Mouse (Mus musculus) megakaryocyte, embryonic 14.5 days (primary cell): ENCODE data around the gene Aftph. TPM values are rescaled to one million over a fixed set of nuclear protein-coding genes. Genes with fewer than 3 reads are reported as not detected.
A peak's percentile ranks its signal among the peaks of the same experiment; 100 is the strongest.

Experiments used
- H3K27me3 ChIP-seq: replicated peaks from 2 replicates; pipeline ENCODE3; 2012; ENCODE audit warnings: inconsistent platforms
- H3K36me3 ChIP-seq: replicated peaks from 2 replicates; pipeline ENCODE3; 2012; ENCODE audit warnings: low read length, inconsistent platforms, mixed read lengths
- H3K4me1 ChIP-seq: 2 replicates; pipeline ENCODE4 v1.6.1; 2012; ENCODE audit warnings: inconsistent platforms
- H3K4me3 ChIP-seq: replicated peaks from 2 replicates; pipeline ENCODE3; 2012; ENCODE audit warnings: moderate library complexity, mild to moderate bottlenecking, inconsistent platforms
- H3K9me3 ChIP-seq: 2 replicates; pipeline ENCODE4 v1.6.1; 2012; ENCODE audit warnings: inconsistent platforms
- FLI1 ChIP-seq: IDR thresholded peaks from 2 replicates; pipeline ENCODE4 v1.6.1; 2012; ENCODE audit warnings: low read length, inconsistent platforms, mixed read lengths
- GATA1 ChIP-seq: IDR thresholded peaks from 3 replicates; pipeline ENCODE4 v1.6.1; 2012; ENCODE audit warnings: mixed read lengths, low read length, inconsistent platforms, borderline replicate concordance
- polyA plus RNA-seq: library from polyadenylated mRNA; stranded (reverse); fragments of >175 nt; gene quantifications from 2 replicates; pipeline ENCODE4 v1.2.3, GENCODE M21; 2012; ENCODE audit warnings: low replicate concordance; ENCODE audit not compliant: insufficient read depth

Aftph gene
- polyA plus RNA-seq, 1 experiment = 19.6 TPM

GRCm38 (mm10) chr11:20663580-20664198 is 77.7 kb downstream of the Aftph start:
- H3K4me3 ChIP-seq = no peak overlapping the region
- peaks cover 29% of the 10 kb centered on the region for H3K4me1 ChIP-seq
- no peak for TF ChIP-seq GATA1
- TF ChIP-seq FLI1 = no peak
- peaks cover 6% of the 10 kb centered on the region; the same call in 1 of the 2 replicates for H3K9me3 ChIP-seq
- no peaks in the 10 kb centered on the region for H3K36me3 ChIP-seq
- H3K27me3 ChIP-seq = peaks cover 14% of the 10 kb centered on the region

DNA sequence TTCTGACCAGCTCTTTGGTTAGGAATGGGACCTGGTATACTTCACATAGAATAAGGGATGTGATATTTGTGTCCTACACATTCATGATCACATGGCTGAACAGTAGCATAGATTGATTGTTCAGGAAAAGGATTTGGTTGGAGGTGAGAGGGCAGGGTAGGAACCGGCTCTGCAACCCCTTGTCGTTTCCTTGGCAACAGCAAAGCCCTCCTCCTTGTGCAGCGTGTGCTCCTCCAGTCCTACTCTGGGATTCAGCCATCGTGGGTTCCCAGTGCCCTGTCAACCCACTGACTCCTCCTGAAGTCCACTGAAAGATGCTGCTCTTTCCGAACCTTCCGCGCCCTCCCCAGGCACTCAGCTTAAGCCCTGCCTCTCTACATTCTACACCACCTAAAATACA is 78.6 kb downstream of the Aftph start:
- H3K27me3 ChIP-seq = peaks cover 16% of the 10 kb centered on the region
- H3K36me3 ChIP-seq = no peaks in the 10 kb centered on the region
- peaks cover 6% of the 10 kb centered on the region; the same call in 1 of the 2 replicates for H3K9me3 ChIP-seq
- H3K4me3 ChIP-seq = no peak overlapping the region
- TF ChIP-seq FLI1 (no peak), GATA1 (no peak)
- H3K4me1 ChIP-seq = peaks cover 29% of the 10 kb centered on the region

DNA sequence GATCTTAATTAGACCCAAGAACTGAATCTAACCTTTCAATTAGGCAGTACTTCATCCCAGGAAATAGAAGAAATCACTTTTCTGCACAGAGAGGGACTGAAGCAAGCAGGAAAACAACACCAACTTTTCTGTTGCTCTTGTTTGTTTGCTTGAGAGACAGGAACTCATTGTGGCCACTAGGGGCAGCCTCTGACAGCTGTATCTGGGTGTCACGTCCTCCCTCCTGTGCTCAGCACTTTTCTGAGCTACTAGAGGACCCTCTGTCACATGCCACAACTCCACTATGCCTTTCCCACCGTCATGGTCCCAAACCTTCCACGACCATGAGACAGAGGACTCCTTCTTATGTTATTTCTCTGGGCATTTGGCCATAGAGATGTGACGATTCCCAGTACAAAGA is 79.7 kb downstream of the Aftph start:
- no peaks in the 10 kb centered on the region for H3K36me3 ChIP-seq

DNA sequence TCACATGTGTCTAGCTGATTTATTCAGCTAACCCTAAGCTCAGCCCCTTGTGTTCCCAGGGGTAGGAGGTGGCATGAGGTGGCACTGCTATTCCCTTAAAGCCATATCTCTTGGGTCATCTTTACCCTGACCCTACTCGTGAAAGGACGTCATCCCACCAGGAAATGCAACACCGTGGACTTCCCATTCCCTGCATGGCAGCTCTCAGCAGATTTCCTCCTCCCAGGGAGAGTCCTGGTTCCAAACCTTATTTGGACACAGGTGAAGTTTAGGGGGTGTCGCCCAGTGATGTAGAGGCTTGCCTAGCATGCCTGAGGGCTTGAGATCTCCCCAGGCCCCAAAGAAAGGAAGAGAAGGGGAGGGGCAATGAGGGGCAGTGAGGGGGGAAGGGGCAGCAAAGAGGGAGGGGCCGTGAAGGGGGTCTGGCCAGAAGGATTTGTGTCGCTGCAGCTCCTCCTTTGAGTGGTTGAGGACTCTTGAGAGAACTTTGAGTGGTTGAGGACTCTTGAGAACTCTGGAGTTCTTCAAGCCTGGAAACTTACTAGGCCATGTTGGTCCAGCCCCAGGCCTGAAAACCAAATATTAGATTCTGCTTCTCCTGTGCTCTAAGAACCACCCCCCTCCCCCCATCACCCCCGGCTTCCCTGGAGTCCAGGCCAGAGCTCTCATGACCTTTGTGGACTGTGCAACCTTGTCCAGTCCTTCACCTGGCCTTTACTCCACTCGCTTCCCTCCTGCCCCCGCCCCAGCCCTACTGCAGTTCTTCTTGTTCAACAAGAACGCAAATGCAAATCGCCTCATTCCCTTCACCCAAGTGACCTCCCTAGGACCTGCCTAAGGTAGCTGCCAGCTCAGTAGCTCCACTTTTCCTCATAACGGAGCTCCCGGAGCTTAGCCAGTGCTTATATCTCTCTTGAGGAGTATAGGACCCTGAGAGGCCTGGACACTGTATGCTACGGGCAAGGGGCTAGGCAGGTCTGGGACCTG is 81.0 kb downstream of the Aftph start:
- Histone ChIP-seq H3K27me3 (peaks cover 16% of the 10 kb centered on the region), H3K4me1 (peaks cover 43% of the 10 kb centered on the region), H3K4me3 (no peak overlapping the region), H3K9me3 (peaks cover 6% of the 10 kb centered on the region; the same call in 1 of the 2 replicates), H3K36me3 (no peaks in the 10 kb centered on the region)
- TF ChIP-seq FLI1 (no peak), GATA1 (no peak)

More for the DNA sequence above, 79.7 kb downstream of the Aftph start:
- TF ChIP-seq FLI1 (no peak), GATA1 (no peak)
- peaks cover 38% of the 10 kb centered on the region for H3K4me1 ChIP-seq
- peaks cover 16% of the 10 kb centered on the region for H3K27me3 ChIP-seq
- peaks cover 6% of the 10 kb centered on the region; the same call in 1 of the 2 replicates for H3K9me3 ChIP-seq
- peak overlapping the region; percentile 28 for H3K4me3 ChIP-seq

DNA sequence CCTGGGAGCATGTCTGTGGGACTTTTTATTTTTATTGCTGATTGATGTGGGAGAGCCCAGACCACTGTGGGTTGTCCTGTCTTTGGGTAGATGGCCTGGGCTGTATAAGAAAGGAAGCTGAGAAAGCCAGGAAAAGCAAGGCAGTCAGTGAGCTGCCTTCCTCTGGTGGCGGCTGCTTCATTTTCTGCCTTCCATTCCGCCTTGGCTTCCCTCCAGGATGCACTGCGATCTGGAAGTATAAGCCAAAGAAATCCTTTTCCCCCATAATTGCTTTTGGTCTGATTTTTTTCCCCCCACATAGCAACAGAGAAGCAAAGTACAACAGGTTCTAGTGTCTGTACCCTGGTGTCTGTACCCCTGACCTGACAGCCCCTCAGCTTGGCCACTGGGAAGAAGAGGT is 82.3 kb downstream of the Aftph start:
- Histone ChIP-seq H3K9me3 (peaks cover 6% of the 10 kb centered on the region; the same call in 1 of the 2 replicates), H3K4me3 (no peak overlapping the region), H3K27me3 (peaks cover 14% of the 10 kb centered on the region), H3K4me1 (peaks cover 55% of the 10 kb centered on the region), H3K36me3 (peaks cover 10% of the 10 kb centered on the region)
- TF ChIP-seq GATA1 (no peak), FLI1 (no peak)

DNA sequence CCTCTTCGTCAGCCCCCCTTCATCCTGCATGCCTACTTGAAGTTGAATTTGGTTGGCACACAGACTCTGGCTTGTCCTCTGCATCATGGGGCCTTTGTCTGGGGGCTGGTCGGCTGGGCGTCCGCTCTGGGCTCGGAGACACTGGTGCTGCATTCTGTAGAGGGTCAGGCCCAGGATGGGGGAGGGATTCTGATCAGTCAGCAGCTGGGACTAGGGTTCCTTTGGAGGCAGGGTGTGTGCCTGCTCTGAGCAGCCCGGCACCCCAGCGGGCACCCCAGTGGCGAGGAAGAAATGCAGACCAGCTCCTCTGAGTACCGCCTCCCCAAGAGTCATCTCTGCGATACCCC is 84.7 kb downstream of the Aftph start:
- Histone ChIP-seq H3K4me3 (peak overlapping the region; percentile 14), H3K4me1 (peaks cover 47% of the 10 kb centered on the region), H3K9me3 (no peaks in the 10 kb centered on the region), H3K27me3 (peaks cover 6% of the 10 kb centered on the region), H3K36me3 (peaks cover 32% of the 10 kb centered on the region)
- no peak for TF ChIP-seq FLI1
- TF ChIP-seq GATA1 = no peak

DNA sequence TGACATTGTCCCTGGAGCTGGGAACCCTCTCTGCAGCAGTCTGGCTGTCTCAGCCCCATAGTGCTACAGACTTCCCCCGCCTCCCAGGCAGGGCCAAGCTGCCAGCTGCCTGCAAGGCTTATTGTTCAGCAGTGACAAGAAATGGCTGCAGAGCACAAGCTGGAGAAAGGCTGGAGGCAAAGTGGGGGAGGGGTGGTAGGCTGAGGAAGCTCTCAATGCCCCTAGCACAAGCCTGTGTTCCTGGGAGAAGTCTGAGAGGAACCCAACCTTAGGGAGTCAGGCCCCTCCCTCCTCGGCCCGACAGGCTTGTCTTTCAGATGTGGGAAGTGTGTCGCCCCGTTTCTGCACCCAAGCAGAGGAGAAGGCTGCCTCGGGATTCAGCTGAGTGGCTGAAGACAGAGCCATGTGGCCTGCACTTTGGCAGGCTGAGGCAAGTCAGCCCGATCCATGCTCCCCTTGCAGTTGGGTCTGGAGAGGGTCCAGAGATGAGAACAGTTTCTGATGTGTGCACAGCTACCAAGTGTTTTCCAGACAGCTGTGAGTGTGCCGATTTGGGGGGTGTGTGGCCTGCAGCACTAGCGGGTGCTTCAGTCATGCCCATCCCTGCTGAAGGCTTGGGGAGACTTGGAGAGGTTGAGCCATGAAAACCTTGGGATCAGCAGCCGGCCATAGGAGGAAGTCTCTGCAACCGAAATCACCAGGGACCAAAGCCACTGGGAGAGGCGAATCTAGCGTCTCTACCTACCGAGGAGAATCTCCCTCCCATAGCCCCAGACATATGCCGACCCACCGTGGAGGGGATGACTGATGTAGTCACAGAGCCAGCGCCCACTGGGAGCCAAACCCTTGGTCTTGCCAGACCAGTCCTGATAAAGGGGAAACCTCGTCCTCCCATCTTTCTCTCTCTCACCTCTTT is 85.3 kb downstream of the Aftph start:
- H3K4me3 ChIP-seq = peak overlapping the region; percentile 40
- peaks cover 41% of the 10 kb centered on the region for H3K4me1 ChIP-seq
- peaks cover 38% of the 10 kb centered on the region for H3K36me3 ChIP-seq
- H3K27me3 ChIP-seq = peaks cover 6% of the 10 kb centered on the region
- no peak for TF ChIP-seq GATA1
- no peak for TF ChIP-seq FLI1
- H3K9me3 ChIP-seq = no peaks in the 10 kb centered on the region

DNA sequence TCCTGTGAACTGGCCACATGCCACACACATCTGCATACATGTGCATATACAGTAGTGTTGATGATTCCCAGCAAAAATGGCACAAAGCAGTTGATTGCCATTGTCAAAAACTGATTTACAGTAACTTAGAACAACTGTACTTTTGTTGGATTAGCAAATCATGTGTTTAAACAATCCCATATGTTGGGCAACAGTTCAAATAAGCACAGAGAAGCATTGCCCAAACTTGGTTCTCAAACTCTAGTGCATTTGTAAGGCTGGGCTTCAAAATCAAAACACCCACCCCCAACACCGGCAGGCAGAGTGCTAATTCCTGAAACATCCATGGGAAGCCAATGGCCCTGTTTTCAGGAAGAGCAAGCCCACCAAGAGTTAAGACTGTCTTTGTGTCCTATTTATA is 90.2 kb downstream of the Aftph start:
- peaks cover 83% of the 10 kb centered on the region for H3K36me3 ChIP-seq
- H3K4me3 ChIP-seq = no peak overlapping the region
- H3K27me3 ChIP-seq = no peaks in the 10 kb centered on the region
- H3K9me3 ChIP-seq = no peaks in the 10 kb centered on the region
- no peak for TF ChIP-seq FLI1
- TF ChIP-seq GATA1 = no peak
- peaks cover 48% of the 10 kb centered on the region for H3K4me1 ChIP-seq

- no peaks in the 10 kb centered on the region for H3K27me3 ChIP-seq
- H3K36me3 ChIP-seq = peaks cover 85% of the 10 kb centered on the region
- TF ChIP-seq GATA1 (no peak), FLI1 (no peak)
- no peak overlapping the region for H3K4me3 ChIP-seq
- no peaks in the 10 kb centered on the region for H3K9me3 ChIP-seq
- peaks cover 46% of the 10 kb centered on the region for H3K4me1 ChIP-seq
These were observed 91.3 kb downstream of the Aftph start for GRCm38 (mm10) chr11:20650006-20650639.
